Mouse (Mus musculus) kidney, embryonic 15.5 days (tissue): ENCODE data around the gene Cacna1e. TPM values are rescaled to one million over a fixed set of nuclear protein-coding genes. Genes with fewer than 3 reads are reported as not detected.
A peak's percentile ranks its signal among the peaks of the same experiment; 100 is the strongest.

Experiments
- ATAC-seq: fragments of 200-750 bp; cut with Nextera tagmentation; replicated peaks from 2 replicates; pipeline ENCODE4 v1.8.0; 2017; ENCODE audit warnings: moderate TSS enrichment; ENCODE audit not compliant: low FRiP score
- H3K27ac ChIP-seq: fragments of 300-500 bp; sonication (generic); 2 replicates; pipeline ENCODE4 v1.5.1; 2015; ENCODE audit warnings: mild to moderate bottlenecking, inconsistent platforms
- H3K27me3 ChIP-seq: fragments of 300-500 bp; sonication (generic); 2 replicates; pipeline ENCODE4 v1.6.1; 2015; ENCODE audit warnings: inconsistent platforms
- H3K36me3 ChIP-seq: fragments of 300-500 bp; sonication (generic); 2 replicates; pipeline ENCODE4 v1.6.1; 2015; ENCODE audit warnings: inconsistent platforms
- H3K4me1 ChIP-seq: fragments of 300-500 bp; sonication (generic); 2 replicates; pipeline ENCODE4 v1.6.1; 2015; ENCODE audit warnings: inconsistent platforms
- H3K4me2 ChIP-seq: fragments of 300-500 bp; sonication (generic); 2 replicates; pipeline ENCODE4 v1.6.1; 2015; ENCODE audit warnings: moderate library complexity, mild to moderate bottlenecking, inconsistent platforms
- H3K4me3 ChIP-seq: fragments of 300-500 bp; sonication (generic); replicated peaks from 2 replicates; pipeline ENCODE4 v1.5.1; 2015; ENCODE audit warnings: mild to moderate bottlenecking, inconsistent platforms
- H3K9ac ChIP-seq: fragments of 300-500 bp; sonication (generic); 2 replicates; pipeline ENCODE4 v1.6.1; 2015; ENCODE audit warnings: mild to moderate bottlenecking, inconsistent platforms
- H3K9me3 ChIP-seq: fragments of 300-500 bp; sonication (generic); replicated peaks from 2 replicates; pipeline ENCODE4 v1.6.1; 2016; ENCODE audit warnings: inconsistent platforms
- WGBS: fragments of 180-500 bp; shearing (Covaris S2); methylation state at CpG from one replicate; pipeline ENCODE4 v1.1.7; 2015; ENCODE audit warnings: mixed read lengths; 5-methylcytosine and 5-hydroxymethylcytosine counted together
- polyA plus RNA-seq: library from polyadenylated mRNA; unstranded; fragments of >200 nt; fragmentation: Nextera tagmentation; extraction: Ambion mirVana; gene quantifications from 2 replicates; pipeline ENCODE4 v1.2.1, GENCODE M21; 2015

Gene Cacna1e
- polyA plus RNA-seq, 1 experiment from 2014 or later = 0.14 TPM

GRCm38 (mm10) chr1:154450799-154451198 lies 433.5 kb downstream of the Cacna1e start:
- H3K4me2 ChIP-seq = no peak overlapping the region
- H3K9me3 ChIP-seq = no peaks in the 10 kb centered on the region
- WGBS = 80% methylated on average over 3 of the region's 3 CpGs
- no peaks in the 10 kb centered on the region for H3K27me3 ChIP-seq
- no peak overlapping the region for H3K4me3 ChIP-seq
- ATAC-seq = no peak
- H3K27ac ChIP-seq = no peak overlapping the region
- H3K36me3 ChIP-seq = no peaks in the 10 kb centered on the region
- no peaks in the 10 kb centered on the region for H3K4me1 ChIP-seq
- H3K9ac ChIP-seq = no peak overlapping the region

DNA sequence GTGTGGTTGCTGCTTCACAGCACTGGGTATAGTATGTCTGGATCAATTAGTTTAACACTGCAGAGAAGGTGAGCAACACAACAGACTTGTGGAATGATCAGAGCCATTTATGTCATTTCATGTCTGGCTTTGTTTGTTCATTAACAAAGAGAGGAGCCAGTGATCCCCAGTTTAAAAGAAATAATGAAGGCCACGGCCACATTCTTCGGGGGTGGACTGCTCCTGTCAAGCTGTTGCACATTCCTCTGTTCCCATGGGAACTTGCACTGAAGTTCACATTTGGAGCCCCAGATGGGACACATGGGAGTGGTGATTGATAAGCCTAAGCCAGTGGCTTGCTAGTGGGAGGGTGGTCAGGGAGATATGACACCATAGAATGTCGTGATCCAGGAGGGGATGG lies 437.8 kb downstream of the Cacna1e start:
- H3K27ac ChIP-seq = no peak overlapping the region
- no peaks in the 10 kb centered on the region for H3K9me3 ChIP-seq
- H3K4me1 ChIP-seq = no peaks in the 10 kb centered on the region
- no peaks in the 10 kb centered on the region for H3K27me3 ChIP-seq
- WGBS = 36% methylated on average over 3 of the region's 3 CpGs
- H3K4me2 ChIP-seq = no peak overlapping the region
- ATAC-seq = no peak
- no peaks in the 10 kb centered on the region for H3K36me3 ChIP-seq
- H3K9ac ChIP-seq = no peak overlapping the region
- H3K4me3 ChIP-seq = no peak overlapping the region

DNA sequence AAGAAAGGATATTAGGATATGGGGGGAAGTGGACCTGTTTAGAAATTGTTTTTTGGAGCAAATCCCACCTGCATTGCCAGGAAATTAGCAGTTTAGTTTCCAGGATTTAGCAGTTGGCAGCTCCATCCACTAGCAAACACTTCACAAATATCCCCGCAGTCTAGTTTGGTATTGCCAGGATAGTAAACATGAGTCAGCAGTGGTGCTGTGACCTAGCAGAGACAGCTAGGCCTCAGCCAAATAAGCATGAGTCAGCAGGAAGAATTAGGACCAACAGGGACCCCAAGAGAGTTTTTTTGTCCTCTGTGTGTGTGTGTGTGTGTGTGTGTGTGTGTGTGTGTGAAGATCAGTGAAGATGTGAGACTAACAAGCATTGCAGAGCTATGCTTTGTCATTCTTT lies 450.8 kb downstream of the Cacna1e start:
- no peaks in the 10 kb centered on the region for H3K4me1 ChIP-seq
- no peaks in the 10 kb centered on the region for H3K36me3 ChIP-seq
- no peak overlapping the region for H3K4me2 ChIP-seq
- no peak overlapping the region for H3K9ac ChIP-seq
- ATAC-seq = no peak
- H3K9me3 ChIP-seq = no peaks in the 10 kb centered on the region
- no peak overlapping the region for H3K27ac ChIP-seq
- H3K4me3 ChIP-seq = no peak overlapping the region
- no peaks in the 10 kb centered on the region for H3K27me3 ChIP-seq
- WGBS = 93% methylated on average over 1 of the region's 1 CpGs

DNA sequence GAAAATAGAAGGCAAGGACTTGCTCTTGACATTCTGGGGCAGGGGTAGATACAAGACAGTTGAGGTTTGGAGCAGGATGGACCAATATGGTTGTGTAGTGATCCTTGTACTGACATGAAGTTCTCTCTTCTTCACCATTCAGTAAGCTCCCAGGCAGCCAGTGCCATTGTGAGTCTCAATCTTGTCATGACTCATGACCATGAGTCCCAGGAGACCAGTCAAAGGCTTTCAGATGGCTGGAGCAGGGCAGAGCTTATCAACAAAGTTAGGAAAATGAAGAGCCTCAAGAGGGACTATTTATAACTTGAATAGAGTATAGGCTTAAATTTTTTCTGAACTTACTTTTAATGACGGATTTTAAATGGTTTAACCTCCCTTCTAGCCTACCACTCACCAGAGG lies 451.2 kb downstream of the Cacna1e start:
- ATAC-seq = no peak

GRCm38 (mm10) chr1:154428276-154428675 lies 456.0 kb downstream of the Cacna1e start:
- Histone ChIP-seq H3K4me1 (no peaks in the 10 kb centered on the region), H3K27ac (no peak overlapping the region), H3K36me3 (no peaks in the 10 kb centered on the region), H3K4me3 (no peak overlapping the region), H3K4me2 (no peak overlapping the region), H3K27me3 (no peaks in the 10 kb centered on the region), H3K9me3 (no peaks in the 10 kb centered on the region), H3K9ac (no peak overlapping the region)
- ATAC-seq = no peak
- 80% methylated on average over 7 of the region's 7 CpGs for WGBS

More for the DNA sequence above, 451.2 kb downstream of the Cacna1e start:
- no peaks in the 10 kb centered on the region for H3K9me3 ChIP-seq
- H3K4me3 ChIP-seq = no peak overlapping the region
- H3K27me3 ChIP-seq = no peaks in the 10 kb centered on the region
- H3K36me3 ChIP-seq = no peaks in the 10 kb centered on the region
- no peaks in the 10 kb centered on the region for H3K4me1 ChIP-seq
- WGBS = 61% methylated on average over 1 of the region's 1 CpGs
- no peak overlapping the region for H3K27ac ChIP-seq
- no peak overlapping the region for H3K9ac ChIP-seq
- H3K4me2 ChIP-seq = no peak overlapping the region

- Histone ChIP-seq H3K27ac (no peak overlapping the region), H3K36me3 (no peaks in the 10 kb centered on the region), H3K27me3 (no peaks in the 10 kb centered on the region), H3K4me1 (peaks cover 11% of the 10 kb centered on the region), H3K9me3 (no peaks in the 10 kb centered on the region), H3K4me3 (no peak overlapping the region), H3K9ac (no peak overlapping the region), H3K4me2 (no peak overlapping the region)
- WGBS = 63% methylated on average over 5 of the region's 5 CpGs
- no peak for ATAC-seq
Observed at GRCm38 (mm10) chr1:154418278-154418677, 466.0 kb downstream of the Cacna1e start.

DNA sequence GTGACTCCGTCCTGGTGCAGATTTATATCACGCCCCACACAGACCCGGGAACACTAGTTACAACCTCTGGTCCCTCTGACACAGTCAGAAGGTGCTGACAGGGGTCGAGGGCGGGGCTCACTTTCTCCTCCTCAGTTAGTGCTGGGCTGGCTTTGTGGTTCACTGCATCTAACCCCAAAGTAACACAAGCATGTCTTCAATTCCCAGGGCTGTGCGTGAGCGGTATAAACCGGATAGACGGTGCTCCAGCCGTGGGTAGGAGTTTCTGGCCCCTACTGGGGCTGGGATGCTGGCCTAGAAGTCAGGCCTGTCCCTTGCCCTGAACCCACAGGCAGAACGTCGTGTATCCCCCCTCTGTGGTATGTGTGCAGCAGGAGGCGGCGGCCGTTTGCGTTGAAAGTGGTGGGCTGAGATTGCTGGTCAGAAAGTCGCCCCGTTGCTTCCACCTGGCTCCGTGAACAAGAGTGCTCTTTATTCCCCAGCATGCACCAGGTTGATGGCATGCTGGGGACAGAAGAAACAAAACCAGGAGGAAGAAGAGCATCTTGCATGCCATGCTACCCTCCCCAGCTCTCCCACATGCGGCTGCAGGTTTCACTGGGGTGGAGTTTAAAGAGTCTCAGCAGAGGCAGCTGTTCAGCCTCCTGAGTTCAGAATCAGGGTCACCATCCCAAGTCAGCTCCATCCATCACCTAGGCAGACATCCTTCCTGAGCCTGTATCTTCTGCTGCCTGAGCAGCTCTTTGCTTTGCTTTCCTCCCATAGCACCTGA lies 467.7 kb downstream of the Cacna1e start:
- 31% methylated on average over 20 of the region's 20 CpGs for WGBS
- H3K27me3 ChIP-seq = no peaks in the 10 kb centered on the region
- H3K27ac ChIP-seq = no peak overlapping the region
- H3K4me2 ChIP-seq = peak overlapping the region; percentile 20
- no peak overlapping the region for H3K9ac ChIP-seq
- H3K36me3 ChIP-seq = no peaks in the 10 kb centered on the region
- no peaks in the 10 kb centered on the region for H3K9me3 ChIP-seq
- peak; percentile 91 for ATAC-seq
- no peak overlapping the region for H3K4me3 ChIP-seq
- H3K4me1 ChIP-seq = peaks cover 11% of the 10 kb centered on the region

- no peaks in the 10 kb centered on the region for H3K9me3 ChIP-seq
- ATAC-seq = peak; percentile 33; the same call in 1 of the 2 replicates
Observed at GRCm38 (mm10) chr1:154415826-154416225, 468.5 kb downstream of the Cacna1e start.

DNA sequence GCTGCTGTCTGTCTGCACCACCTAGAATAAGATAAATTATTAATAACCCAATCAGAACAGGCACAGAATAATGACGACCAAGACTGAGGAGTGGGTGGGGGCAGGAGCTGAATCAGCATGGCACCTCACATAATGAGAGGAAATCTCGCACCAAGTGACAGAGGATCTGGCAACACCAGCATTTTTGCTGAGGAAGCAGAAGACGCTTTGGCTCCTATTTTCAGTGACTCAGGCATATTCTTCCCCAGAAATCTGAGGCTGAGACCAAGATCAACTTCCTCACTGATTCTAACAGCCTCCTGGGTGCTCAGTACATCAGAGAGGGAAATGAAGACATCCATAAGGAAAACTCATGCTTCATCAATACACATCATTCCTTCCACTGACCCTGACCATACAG lies 471.2 kb downstream of the Cacna1e start:
- Histone ChIP-seq H3K9ac (no peak overlapping the region), H3K4me1 (peaks cover 11% of the 10 kb centered on the region), H3K4me3 (no peak overlapping the region), H3K36me3 (no peaks in the 10 kb centered on the region), H3K4me2 (no peak overlapping the region), H3K27me3 (no peaks in the 10 kb centered on the region), H3K27ac (no peak overlapping the region), H3K9me3 (no peaks in the 10 kb centered on the region)
- WGBS = 74% methylated on average over 3 of the region's 3 CpGs
- ATAC-seq = no peak

More at GRCm38 (mm10) chr1:154415826-154416225, 468.5 kb downstream of the Cacna1e start:
- H3K4me1 ChIP-seq = peaks cover 11% of the 10 kb centered on the region
- 69% methylated on average over 10 of the region's 10 CpGs for WGBS
- no peaks in the 10 kb centered on the region for H3K27me3 ChIP-seq
- no peak overlapping the region for H3K9ac ChIP-seq
- H3K27ac ChIP-seq = no peak overlapping the region
- no peak overlapping the region for H3K4me3 ChIP-seq
- no peak overlapping the region for H3K4me2 ChIP-seq
- H3K36me3 ChIP-seq = no peaks in the 10 kb centered on the region

- no peaks in the 10 kb centered on the region for H3K27me3 ChIP-seq
- H3K4me3 ChIP-seq = no peak overlapping the region
- WGBS = 84% methylated on average over 2 of the region's 2 CpGs
- no peak overlapping the region for H3K4me2 ChIP-seq
- H3K4me1 ChIP-seq = no peaks in the 10 kb centered on the region
- no peak overlapping the region for H3K9ac ChIP-seq
- no peak overlapping the region for H3K27ac ChIP-seq
- no peaks in the 10 kb centered on the region for H3K36me3 ChIP-seq
- ATAC-seq = no peak
- no peaks in the 10 kb centered on the region for H3K9me3 ChIP-seq
Observed at GRCm38 (mm10) chr1:154409051-154409450, 475.2 kb downstream of the Cacna1e start.

DNA sequence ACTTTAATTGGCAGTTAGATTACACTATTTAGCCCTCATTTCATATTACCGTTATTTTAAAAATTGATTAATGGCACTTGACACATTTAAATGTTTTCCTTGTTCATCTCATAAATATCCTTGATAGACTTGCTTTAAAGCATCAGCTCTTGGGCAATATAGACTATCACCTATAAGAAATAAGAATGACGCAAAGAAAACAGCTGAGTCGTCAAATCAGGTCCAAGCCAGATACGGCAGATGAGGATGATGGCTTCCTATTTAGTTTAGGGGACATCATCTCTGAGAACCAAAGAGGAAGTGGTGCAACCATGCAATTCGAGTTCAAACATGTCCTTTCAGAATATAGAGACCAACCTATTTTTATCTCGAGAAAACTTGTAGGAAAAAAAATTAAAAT lies 492.3 kb downstream of the Cacna1e start:
- H3K36me3 ChIP-seq = no peaks in the 10 kb centered on the region
- H3K4me3 ChIP-seq = no peak overlapping the region
- 71% methylated on average over 6 of the region's 6 CpGs for WGBS
- H3K9me3 ChIP-seq = no peaks in the 10 kb centered on the region
- H3K27me3 ChIP-seq = no peaks in the 10 kb centered on the region
- H3K4me2 ChIP-seq = no peak overlapping the region
- no peak for ATAC-seq
- no peak overlapping the region for H3K27ac ChIP-seq
- no peak overlapping the region for H3K9ac ChIP-seq
- H3K4me1 ChIP-seq = no peaks in the 10 kb centered on the region
